9 mouse cellular contexts compared by ENCODE assay signal in the genomic region with DNA sequence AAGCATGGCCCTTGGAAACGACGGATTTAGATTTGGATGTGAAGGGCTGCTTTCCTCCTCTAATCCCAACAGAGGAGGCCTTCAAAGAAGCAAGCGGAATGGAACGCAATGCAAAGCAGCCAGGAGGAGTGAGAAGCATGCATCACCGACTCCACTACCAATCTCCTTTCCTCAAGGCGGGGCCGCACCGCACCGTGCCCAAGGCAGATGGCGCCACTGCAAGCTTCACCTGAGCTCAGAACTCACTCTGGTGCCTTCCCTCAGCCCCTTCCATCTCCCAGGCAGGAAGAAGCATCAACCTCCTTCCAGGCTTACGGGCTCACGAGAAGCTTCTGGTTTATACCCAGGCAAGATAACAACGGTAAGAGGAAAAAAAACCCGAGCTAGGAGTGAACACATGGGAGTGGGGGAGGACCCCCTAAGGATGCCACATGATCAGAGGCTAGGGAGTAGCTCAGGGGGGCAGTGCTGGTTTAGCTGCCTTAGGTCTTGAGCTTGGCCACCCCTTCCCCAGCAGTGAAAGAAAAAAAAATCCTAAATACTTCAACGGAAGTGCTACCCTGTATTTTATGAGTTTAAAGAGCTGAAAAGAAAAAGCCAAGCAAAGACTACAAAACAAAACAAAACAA.
DNase-seq lines count a peak whose midpoint lies in the region; ATAC-seq lines count a peak whose summit lies in the region.
"Had no signal": no experiment of that assay in that cellular context is flagged by ENCODE, and none has a peak within 500 bp of the region (broad histone marks: within the 10 kb centered on the region; RNA-seq: fewer than 3 reads in every experiment).

No protein-coding gene starts in this region.

- peak; percentile 72 for ATAC-seq in kidney, embryonic 16.5 days (ENCODE audit: low FRiP score, low TSS enrichment)
- peak; percentile 52; the same call in 1 of the 2 replicates for ATAC-seq in megakaryocyte progenitor cell, adult 5-6 weeks (replicated peaks; ENCODE audit: poor library complexity)

- H3K4me3 ChIP-seq in kidney, embryonic 16.5 days (ENCODE audit: low read length) = no peak overlapping the region

- H3K4me2 ChIP-seq in kidney, embryonic 16.5 days (replicated peaks; ENCODE audit: low read depth, low read length) = 0 out of 2 replicates have a peak overlapping the region, but pooled peaks have one; percentile 3
- H3K4me2 ChIP-seq: midbrain, embryonic 11.5 days had no signal

- no peak overlapping the region for H3K9ac ChIP-seq in kidney, embryonic 16.5 days (replicated peaks; ENCODE audit: low read length)

- DNase-seq in adrenal gland, postnatal 10 days = peak; percentile 20
- no peak for DNase-seq in adrenal gland, adult 18-20 months (ENCODE audit: low spot score in 2 of 2)
- no peak for DNase-seq in kidney, adult 11 months
- DNase-seq in ES-CJ7 (ENCODE audit: low read depth, low spot score) = peak; percentile 45
- DNase-seq in right cerebral cortex, postnatal 14 days = no peak
- no peak for DNase-seq in right cerebral cortex, postnatal 10 days (ENCODE audit: low spot score in 2 of 2)

- no peaks in the 10 kb centered on the region for H3K27me3 ChIP-seq in kidney, embryonic 16.5 days (ENCODE audit: insufficient read depth, low read length)

- H3K27ac ChIP-seq in kidney, embryonic 16.5 days (ENCODE audit: low read length) = peak overlapping the region; percentile 31; the same call in 1 of the 2 replicates

- WGBS in kidney, embryonic 16.5 days = 35% methylated on average over 15 of the region's 15 CpGs

- H3K4me1 ChIP-seq in kidney, embryonic 16.5 days (ENCODE audit: insufficient read depth, low read length) = peaks cover 11% of the 10 kb centered on the region

- H3K9me3 ChIP-seq in kidney, embryonic 16.5 days (ENCODE audit: low read length) = 0 out of 2 replicates have a peak, but pooled peaks cover 8% of the 10 kb centered on the region

- no peaks in the 10 kb centered on the region for H3K36me3 ChIP-seq in kidney, embryonic 16.5 days (ENCODE audit: insufficient read depth, low read length)

Comparison
In these comparisons a context has a peak if more than half of its experiments do, and no peak if none do; other contexts are left out.
1. DNase-seq: peak in adrenal gland, postnatal 10 days (single experiment) and ES-CJ7 (single experiment); none in adrenal gland, adult 18-20 months (0 of 2), kidney, adult 11 months (single experiment), right cerebral cortex, postnatal 14 days (single experiment) and right cerebral cortex, postnatal 10 days (0 of 2).